Mouse (Mus musculus) yolk sac, embryonic 10.5 days (tissue): ENCODE measurements around the gene Spryd4.
"Not testable (repeated sequence)": the region's sequence is repeated elsewhere in the genome, so short reads cannot be mapped to it uniquely, and the experiment has no call there.

Source experiments
- DNase-seq: peaks from one replicate; pipeline ENCODE4 v3.0.0-alpha.2; 2017; ENCODE audit warnings: low spot score

Spryd4 gene

GRCm38 (mm10) chr10:128211390-128212108, at the start of gene Spryd4:
TSS of gene Spryd4 (minus strand) at chr10:128211807.
- peak; percentile 88 for DNase-seq

- DNase-seq = not testable (repeated sequence)
Observed at GRCm38 (mm10) chr10:128260376-128260775, 48.8 kb upstream of the Spryd4 start.

- no peak for DNase-seq
Observed at GRCm38 (mm10) chr10:128259946-128260345, 48.3 kb upstream of the Spryd4 start.

- no peak for DNase-seq
Observed at GRCm38 (mm10) chr10:128258953-128259352, 47.3 kb upstream of the Spryd4 start.

- no peak for DNase-seq
Observed at GRCm38 (mm10) chr10:128256328-128256727, 44.7 kb upstream of the Spryd4 start.

GRCm38 (mm10) chr10:128255925-128256324, 44.3 kb upstream of the Spryd4 start:
- DNase-seq = no peak

GRCm38 (mm10) chr10:128253677-128254255, 42.2 kb upstream of the Spryd4 start, which contains the start of gene Apon:
TSS of gene Apon (plus strand) at chr10:128254096.
- peak; percentile 63 for DNase-seq

GRCm38 (mm10) chr10:128250565-128250964, 39.0 kb upstream of the Spryd4 start:
- DNase-seq = no peak

GRCm38 (mm10) chr10:128247020-128247732, 35.6 kb upstream of the Spryd4 start:
- no peak for DNase-seq

- DNase-seq = no peak
Observed at GRCm38 (mm10) chr10:128244121-128244520, 32.5 kb upstream of the Spryd4 start.

- DNase-seq = no peak
Observed at GRCm38 (mm10) chr10:128243252-128243651, 31.6 kb upstream of the Spryd4 start.

- DNase-seq = no peak
Observed at GRCm38 (mm10) chr10:128240131-128240530, 28.5 kb upstream of the Spryd4 start.

- no peak for DNase-seq
Observed at GRCm38 (mm10) chr10:128239140-128239539, 27.5 kb upstream of the Spryd4 start.

GRCm38 (mm10) chr10:128237807-128238480, 26.3 kb upstream of the Spryd4 start:
- DNase-seq = no peak

GRCm38 (mm10) chr10:128236321-128236720, 24.7 kb upstream of the Spryd4 start:
- DNase-seq = no peak

- peak; percentile 77 for DNase-seq
Observed at GRCm38 (mm10) chr10:128232420-128232985, 20.9 kb upstream of the Spryd4 start.

- peak; percentile 89 for DNase-seq
Observed at GRCm38 (mm10) chr10:128231697-128232419, 20.3 kb upstream of the Spryd4 start, which contains the start of gene Timeless. TSS of gene Timeless (plus strand) at chr10:128232065.

- no peak for DNase-seq
Observed at GRCm38 (mm10) chr10:128231146-128231545, 19.5 kb upstream of the Spryd4 start.

GRCm38 (mm10) chr10:128230582-128230981, 19.0 kb upstream of the Spryd4 start:
- no peak for DNase-seq

- no peak for DNase-seq
Observed at GRCm38 (mm10) chr10:128228009-128228408, 16.4 kb upstream of the Spryd4 start.

GRCm38 (mm10) chr10:128227592-128227991, 16.0 kb upstream of the Spryd4 start:
- no peak for DNase-seq
